Mouse (Mus musculus) CH12.LX (cell line): ENCODE measurements at regions not wholly inside any gene's neighbourhood (a gene's known extent, or its start where the extent isn't known, plus 50 kb on each side); places are given as distances from the start of the nearest gene placed in this dataset.

ENCODE experiments used
- DNase-seq: peaks from one replicate; pipeline ENCODE4 v3.0.0-alpha.2; 2013; ENCODE audit errors: extremely low read depth
- H3K27ac ChIP-seq: 2 replicates; pipeline ENCODE4 v1.5.1; 2012; ENCODE audit warnings: low read depth, mild to moderate bottlenecking, control low read depth, moderate library complexity; ENCODE audit not compliant: insufficient read depth
- H3K27me3 ChIP-seq: replicated peaks from 2 replicates; pipeline ENCODE3; 2012; ENCODE audit warnings: inconsistent platforms
- H3K36me3 ChIP-seq, 2 experiments: replicated peaks in 1 of 2; 2 replicates each; pipeline versions ENCODE3 to v1.6.1; 2012; ENCODE audit warnings: inconsistent platforms in 1 of 2, low read length in 1 of 2, mild to moderate bottlenecking in 1 of 2, mixed read lengths in 1 of 2, moderate library complexity in 1 of 2; ENCODE audit not compliant: control insufficient read depth in 1 of 2, insufficient read depth in 1 of 2
- H3K4me1 ChIP-seq, 2 experiments: 2 replicates each; pipeline ENCODE4 v1.6.1; 2012; ENCODE audit warnings: inconsistent platforms in 1 of 2, moderate library complexity in 1 of 2; ENCODE audit not compliant: insufficient read depth in 2 of 2, control insufficient read depth in 1 of 2
- H3K4me2 ChIP-seq: 2 replicates; pipeline ENCODE4 v1.6.1; 2012; ENCODE audit warnings: low read depth, mild to moderate bottlenecking, control low read depth; ENCODE audit not compliant: poor library complexity, insufficient read depth, severe bottlenecking
- H3K4me3 ChIP-seq, 3 experiments: fragments of 150-350 bp in 1 of 3; sonication (generic) in 1 of 3; replicated peaks in 1 of 3; 2 replicates each; pipeline versions ENCODE3 to v1.5.1; 2011 to 2012; ENCODE audit warnings: low read depth in 2 of 3, low read length in 2 of 3, mild to moderate bottlenecking in 2 of 3, moderate library complexity in 2 of 3, control low read depth in 1 of 3, improper control_type of control experiment in 1 of 3, inconsistent platforms in 1 of 3, mixed read lengths in 1 of 3; ENCODE audit not compliant: poor library complexity in 1 of 3
- H3K79me2 ChIP-seq: replicated peaks from 2 replicates; pipeline ENCODE4 v1.6.1; 2012; ENCODE audit warnings: mild to moderate bottlenecking, moderate library complexity; ENCODE audit not compliant: control insufficient read depth, poor library complexity, insufficient read depth, severe bottlenecking; ENCODE audit errors: extremely low read depth
- H3K9ac ChIP-seq: 2 replicates; pipeline ENCODE4 v1.6.1; 2012; ENCODE audit warnings: low read depth, mild to moderate bottlenecking, control low read depth, moderate library complexity; ENCODE audit not compliant: insufficient read depth
- H3K9me3 ChIP-seq: replicated peaks from 2 replicates; pipeline ENCODE3; 2012; ENCODE audit warnings: low read length, inconsistent platforms, mixed read lengths
- CHD2 ChIP-seq: IDR thresholded peaks from 2 replicates; pipeline ENCODE4 v1.6.1; 2011; ENCODE audit warnings: low read length, improper control_type of control experiment
- E2F4 ChIP-seq: IDR thresholded peaks from 2 replicates; pipeline ENCODE4 v1.6.1; 2011; ENCODE audit warnings: low read depth, low read length, improper control_type of control experiment; ENCODE audit not compliant: insufficient replicate concordance
- ELF1 ChIP-seq: IDR thresholded peaks from 2 replicates; pipeline ENCODE4 v1.6.1; 2014; ENCODE audit warnings: low read depth, mild to moderate bottlenecking, inconsistent platforms, low read length, improper control_type of control experiment
- GABPA ChIP-seq: IDR thresholded peaks from 2 replicates; pipeline ENCODE4 v1.6.1; 2012; ENCODE audit warnings: low read depth, low read length, improper control_type of control experiment, inconsistent platforms; ENCODE audit not compliant: insufficient replicate concordance
- IRF4 ChIP-seq: IDR thresholded peaks from 2 replicates; pipeline ENCODE4 v1.6.1; 2014; ENCODE audit warnings: low read depth, mild to moderate bottlenecking, inconsistent platforms, low read length, improper control_type of control experiment
- JUN ChIP-seq: IDR thresholded peaks from 2 replicates; pipeline ENCODE4 v1.6.1; 2011; ENCODE audit warnings: low read depth, mild to moderate bottlenecking, low read length, improper control_type of control experiment, moderate library complexity; ENCODE audit not compliant: insufficient read depth
- KAT2A ChIP-seq: IDR thresholded peaks from 2 replicates; pipeline ENCODE4 v1.6.1; 2012; ENCODE audit warnings: low read length, improper control_type of control experiment, inconsistent platforms; ENCODE audit not compliant: insufficient replicate concordance
- MAX ChIP-seq: IDR thresholded peaks from 2 replicates; pipeline ENCODE4 v1.6.1; 2011; ENCODE audit warnings: low read length, improper control_type of control experiment
- MEF2A ChIP-seq: IDR thresholded peaks from 2 replicates; pipeline ENCODE4 v1.6.1; 2014; ENCODE audit warnings: low read depth, mild to moderate bottlenecking, inconsistent platforms, low read length, improper control_type of control experiment, borderline replicate concordance
- NRF1 ChIP-seq: IDR thresholded peaks from 2 replicates; pipeline ENCODE4 v1.6.1; 2014; ENCODE audit warnings: low read depth, mild to moderate bottlenecking, inconsistent platforms, low read length, improper control_type of control experiment, moderate library complexity
- PAX5 ChIP-seq: IDR thresholded peaks from 2 replicates; pipeline ENCODE4 v1.6.1; 2012; ENCODE audit warnings: low read length, inconsistent platforms, mixed read lengths
- POLR2A ChIP-seq: IDR thresholded peaks from 2 replicates; pipeline ENCODE4 v1.6.1; 2011; ENCODE audit warnings: low read depth, mild to moderate bottlenecking, improper control_type of control experiment, low read length
- POLR2AphosphoS2 ChIP-seq: IDR thresholded peaks from 2 replicates; pipeline ENCODE4 v1.6.1; 2011; ENCODE audit warnings: low read depth, low read length, improper control_type of control experiment
- RAD21 ChIP-seq: IDR thresholded peaks from 2 replicates; pipeline ENCODE4 v1.6.1; 2011; ENCODE audit warnings: low read depth, mild to moderate bottlenecking, low read length, improper control_type of control experiment, moderate library complexity
- SMC3 ChIP-seq: IDR thresholded peaks from 2 replicates; pipeline ENCODE4 v1.6.1; 2011; ENCODE audit warnings: low read depth, low read length, improper control_type of control experiment
- TCF12 ChIP-seq: IDR thresholded peaks from 2 replicates; pipeline ENCODE4 v1.6.1; 2014; ENCODE audit warnings: low read depth, mild to moderate bottlenecking, inconsistent platforms, low read length, improper control_type of control experiment
- ZMIZ1 ChIP-seq: IDR thresholded peaks from 2 replicates; pipeline ENCODE4 v1.6.1; 2012; ENCODE audit warnings: low read depth, mild to moderate bottlenecking, inconsistent platforms, low read length, improper control_type of control experiment
- dilution Hi-C: fragments of 300-500 bp; cut with MboI; formaldehyde crosslinking; loops from 2 replicates; pipeline ENCODE4 v1.14.3; 2020; ENCODE audit warnings: low sequenced_read_pairs; ENCODE audit not compliant: extremely low pct_unique_long_range_greater_than_20kb, extremely low pct_ligation_motif_present
- in situ Hi-C: fragments of 300-500 bp; cut with MboI; formaldehyde crosslinking; loops from 3 replicates; pipeline ENCODE4 v1.14.3; 2019; ENCODE audit warnings: low sequenced_read_pairs, low pct_ligation_motif_present, low pct_unique_long_range_greater_than_20kb, mixed read lengths

GRCm38 (mm10) chr14:98768845-98769244, 225.3 kb downstream of the Rpl36a-ps1 start:
- H3K4me1 ChIP-seq: no peaks in the 10 kb centered on the region
- no peak overlapping the region for H3K27ac ChIP-seq
- H3K4me3 ChIP-seq: no peak overlapping the region
- TF ChIP-seq E2F4: no peak
- H3K79me2 ChIP-seq: no peaks in the 10 kb centered on the region
- no peaks in the 10 kb centered on the region for H3K36me3 ChIP-seq
- no peak for DNase-seq
- in situ Hi-C loops: no loop called here
- H3K27me3 ChIP-seq: no peaks in the 10 kb centered on the region
- peaks cover 32% of the 10 kb centered on the region for H3K9me3 ChIP-seq
- no peak overlapping the region for H3K4me2 ChIP-seq
- no peak overlapping the region for H3K9ac ChIP-seq
- dilution Hi-C loops: no loop called here

GRCm38 (mm10) chr14:98767481-98767880, 226.6 kb downstream of the Rpl36a-ps1 start:
- in situ Hi-C loops: no loop called here
- no peaks in the 10 kb centered on the region for H3K79me2 ChIP-seq
- no peaks in the 10 kb centered on the region for H3K36me3 ChIP-seq
- H3K27me3 ChIP-seq: no peaks in the 10 kb centered on the region
- TF ChIP-seq NRF1: no peak
- H3K4me1 ChIP-seq: no peaks in the 10 kb centered on the region
- no peak overlapping the region for H3K27ac ChIP-seq
- no peak overlapping the region for H3K9ac ChIP-seq
- dilution Hi-C loops: no loop called here
- no peak overlapping the region for H3K4me3 ChIP-seq
- DNase-seq: no peak
- H3K9me3 ChIP-seq: peaks cover 23% of the 10 kb centered on the region
- no peak overlapping the region for H3K4me2 ChIP-seq

- no peak for DNase-seq
- dilution Hi-C loops (no loop called here), in situ Hi-C loops (no loop called here)
- Histone ChIP-seq H3K9me3 (peaks cover 18% of the 10 kb centered on the region), H3K9ac (no peak overlapping the region), H3K4me2 (no peak overlapping the region), H3K27ac (no peak overlapping the region), H3K36me3 (no peaks in the 10 kb centered on the region), H3K4me1 (no peaks in the 10 kb centered on the region), H3K79me2 (no peaks in the 10 kb centered on the region), H3K4me3 (no peak overlapping the region), H3K27me3 (no peaks in the 10 kb centered on the region)
- TF ChIP-seq SMC3: no peak
Measured at GRCm38 (mm10) chr14:98765358-98765757, 228.8 kb downstream of the Rpl36a-ps1 start.

GRCm38 (mm10) chr14:98750766-98751165, 243.4 kb downstream of the Rpl36a-ps1 start:
- no peak overlapping the region for H3K4me3 ChIP-seq
- DNase-seq: no peak
- dilution Hi-C loops: no loop called here
- H3K9me3 ChIP-seq: peaks cover 26% of the 10 kb centered on the region
- TF ChIP-seq TCF12 (no peak), ZMIZ1 (no peak), PAX5 (no peak), KAT2A (no peak), CHD2 (no peak), SMC3 (no peak), JUN (no peak), POLR2A (no peak), MAX (no peak), MEF2A (no peak), ELF1 (no peak), IRF4 (no peak), RAD21 (no peak), POLR2AphosphoS2 (no peak), GABPA (no peak)
- no peaks in the 10 kb centered on the region for H3K79me2 ChIP-seq
- H3K27me3 ChIP-seq: no peaks in the 10 kb centered on the region
- no peaks in the 10 kb centered on the region for H3K36me3 ChIP-seq
- no peak overlapping the region for H3K9ac ChIP-seq
- H3K27ac ChIP-seq: no peak overlapping the region
- H3K4me2 ChIP-seq: no peak overlapping the region
- H3K4me1 ChIP-seq: no peaks in the 10 kb centered on the region
- in situ Hi-C loops: no loop called here
